Mouse (Mus musculus) heart, embryonic 13.5 days (tissue): ENCODE data around the gene Kctd15. TPM values are rescaled to one million over a fixed set of nuclear protein-coding genes. Genes with fewer than 3 reads are reported as not detected.

ENCODE experiments used
- ATAC-seq: fragments of 200-750 bp; cut with Nextera tagmentation; 2 replicates; pipeline ENCODE4 v1.8.0; 2017; ENCODE audit warnings: moderate TSS enrichment; ENCODE audit not compliant: insufficient number of reproducible peaks, low FRiP score, low TSS enrichment; ENCODE audit errors: extremely low read depth
- H3K27ac ChIP-seq: fragments of 300-500 bp; sonication (generic); replicated peaks from 2 replicates; pipeline ENCODE4 v1.5.1; 2015; ENCODE audit warnings: moderate library complexity, mild to moderate bottlenecking, inconsistent platforms
- H3K27me3 ChIP-seq: fragments of 300-500 bp; sonication (generic); replicated peaks from 2 replicates; pipeline ENCODE4 v1.6.1; 2015; ENCODE audit warnings: mild to moderate bottlenecking, inconsistent platforms
- H3K36me3 ChIP-seq: fragments of 300-500 bp; sonication (generic); 2 replicates; pipeline ENCODE4 v1.6.1; 2015; ENCODE audit warnings: mild to moderate bottlenecking, inconsistent platforms
- H3K4me1 ChIP-seq: fragments of 300-500 bp; sonication (generic); 2 replicates; pipeline ENCODE4 v1.6.1; 2015; ENCODE audit warnings: inconsistent platforms
- H3K4me2 ChIP-seq: fragments of 300-500 bp; sonication (generic); 2 replicates; pipeline ENCODE4 v1.6.1; 2015; ENCODE audit warnings: inconsistent platforms, mild to moderate bottlenecking, moderate library complexity
- H3K4me3 ChIP-seq: fragments of 300-500 bp; sonication (generic); 2 replicates; pipeline ENCODE4 v1.5.1; 2015; ENCODE audit warnings: moderate library complexity, mild to moderate bottlenecking, inconsistent platforms
- H3K9ac ChIP-seq: fragments of 300-500 bp; sonication (generic); 2 replicates; pipeline ENCODE4 v1.6.1; 2015; ENCODE audit warnings: inconsistent platforms, mild to moderate bottlenecking, moderate library complexity
- H3K9me3 ChIP-seq: fragments of 300-500 bp; sonication (generic); 2 replicates; pipeline ENCODE4 v1.6.1; 2016; ENCODE audit warnings: inconsistent platforms
- WGBS: fragments of 180-500 bp; shearing (Covaris S2); methylation state at CpG from one replicate; pipeline ENCODE4 v1.1.7; 2015; ENCODE audit warnings: mixed read lengths; 5-methylcytosine and 5-hydroxymethylcytosine counted together
- polyA plus RNA-seq: library from polyadenylated mRNA; unstranded; fragments of >200 nt; fragmentation: Nextera tagmentation; extraction: Ambion mirVana; gene quantifications from 2 replicates; pipeline ENCODE4 v1.2.1, GENCODE M21; 2015

Kctd15 gene
- polyA plus RNA-seq, 1 experiment from 2014 or later, result 6.5 TPM

DNA sequence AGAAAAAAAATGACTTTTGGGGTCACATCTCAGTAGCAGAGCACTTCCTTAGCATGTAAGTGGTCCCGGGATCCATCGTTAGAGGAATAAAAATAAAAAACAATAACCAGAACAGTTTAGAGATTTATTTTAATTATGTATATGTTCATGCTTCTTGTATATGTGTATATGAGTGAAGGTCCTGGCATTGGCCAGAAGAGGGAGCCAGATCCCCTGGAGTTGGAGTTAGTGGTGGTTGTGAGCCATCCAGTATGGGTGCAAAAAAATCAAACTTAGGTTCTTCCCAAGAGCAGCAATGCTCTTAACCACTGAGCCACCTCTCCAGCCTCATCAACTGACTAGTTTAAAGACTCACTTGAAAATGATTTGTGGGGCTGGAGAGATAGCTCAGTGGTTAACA is 40.3 kb downstream of the Kctd15 start:
- 80% methylated on average over 2 of the region's 2 CpGs for WGBS
- H3K9me3 ChIP-seq, result peaks cover 4% of the 10 kb centered on the region; the same call in 1 of the 2 replicates
- no peak overlapping the region for H3K9ac ChIP-seq
- H3K36me3 ChIP-seq, result no peaks in the 10 kb centered on the region
- no peaks in the 10 kb centered on the region for H3K27me3 ChIP-seq
- no peak overlapping the region for H3K4me2 ChIP-seq
- no peak overlapping the region for H3K27ac ChIP-seq
- no peak overlapping the region for H3K4me3 ChIP-seq
- ATAC-seq, result no peak
- no peaks in the 10 kb centered on the region for H3K4me1 ChIP-seq

DNA sequence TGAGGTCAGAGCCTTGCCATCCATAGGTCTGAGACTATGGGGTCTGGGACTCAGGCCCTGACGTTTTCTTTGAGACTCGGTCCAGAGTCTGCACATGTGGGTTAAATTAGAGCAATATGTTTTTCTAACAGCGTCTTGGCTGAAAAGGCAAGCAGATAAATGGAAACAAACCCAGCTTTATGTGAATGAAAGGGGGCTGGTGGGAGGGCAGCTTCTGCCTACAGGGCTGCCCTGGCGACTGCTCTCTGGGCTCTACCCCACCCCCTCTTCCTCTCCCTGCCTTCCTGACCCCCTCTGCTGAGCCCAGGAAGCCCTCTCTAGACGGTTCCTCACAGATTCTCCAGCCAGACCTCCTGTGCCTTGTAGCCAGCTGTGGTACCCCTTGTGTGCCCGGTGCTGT is 46.1 kb downstream of the Kctd15 start:
- no peak overlapping the region for H3K4me3 ChIP-seq
- H3K4me1 ChIP-seq, result peaks cover 5% of the 10 kb centered on the region
- H3K9me3 ChIP-seq, result no peaks in the 10 kb centered on the region
- H3K36me3 ChIP-seq, result no peaks in the 10 kb centered on the region
- 45% methylated on average over 6 of the region's 6 CpGs for WGBS
- no peaks in the 10 kb centered on the region; the same call in 1 of the 2 replicates for H3K27me3 ChIP-seq
- ATAC-seq, result no peak
- H3K9ac ChIP-seq, result no peak overlapping the region
- H3K27ac ChIP-seq, result peak overlapping the region; percentile 58
- no peak overlapping the region for H3K4me2 ChIP-seq

DNA sequence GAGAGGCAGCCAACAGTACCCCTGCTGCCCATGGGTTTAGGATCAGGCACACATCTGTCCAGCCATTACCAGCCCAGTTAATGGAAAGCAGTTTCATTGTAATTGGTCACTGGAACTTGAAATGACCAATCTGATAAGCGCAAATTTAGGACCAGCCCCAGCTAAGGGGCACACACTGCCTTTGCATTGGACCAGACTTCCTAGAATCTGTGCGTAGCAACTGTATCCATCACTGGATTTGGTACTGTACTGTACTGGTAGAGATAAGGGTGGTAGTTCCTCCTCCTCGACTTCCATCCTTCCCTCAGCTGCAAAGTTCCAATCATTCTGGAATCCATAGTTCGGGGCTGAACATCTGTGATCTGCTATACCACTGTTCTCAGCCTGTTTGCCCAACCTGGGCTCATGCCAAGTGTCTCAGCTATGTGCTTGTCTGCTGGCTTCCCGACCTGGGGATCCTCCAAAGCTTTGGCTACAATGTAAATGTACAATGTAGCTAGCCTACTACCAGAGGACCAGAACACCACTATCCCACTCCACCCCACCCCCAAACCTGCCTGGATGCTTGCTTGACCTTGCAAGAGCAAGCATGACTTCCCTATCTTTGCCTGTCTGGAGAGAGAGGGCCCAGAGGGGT is 49.1 kb downstream of the Kctd15 start:
- Histone ChIP-seq H3K27me3 (no peaks in the 10 kb centered on the region; the same call in 1 of the 2 replicates), H3K27ac (no peak overlapping the region), H3K4me1 (peaks cover 5% of the 10 kb centered on the region), H3K9me3 (no peaks in the 10 kb centered on the region), H3K4me3 (no peak overlapping the region), H3K36me3 (no peaks in the 10 kb centered on the region), H3K9ac (no peak overlapping the region), H3K4me2 (no peak overlapping the region)
- WGBS, result 66% methylated on average over 5 of the region's 5 CpGs
- no peak for ATAC-seq

DNA sequence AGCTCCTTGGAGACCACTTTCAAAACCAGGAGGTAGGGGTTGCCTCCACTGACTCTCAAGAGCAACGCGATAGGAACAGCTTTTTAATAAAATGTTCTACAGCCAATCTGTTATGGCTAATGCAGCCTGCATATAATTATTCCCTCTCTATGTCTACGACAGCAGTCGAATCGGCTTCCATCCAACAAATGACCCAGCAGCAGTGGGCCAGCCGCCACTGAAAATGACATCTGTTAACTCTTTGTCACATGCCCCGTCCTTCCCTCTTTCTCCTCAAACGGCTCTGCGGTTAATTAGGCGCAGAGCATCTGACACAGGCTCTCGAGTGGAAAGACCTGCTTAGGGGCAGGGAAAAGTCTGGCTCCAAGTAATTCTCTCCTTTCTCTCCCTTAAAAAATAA is 49.8 kb downstream of the Kctd15 start:
- WGBS, result 53% methylated on average over 11 of the region's 11 CpGs
- Histone ChIP-seq H3K36me3 (no peaks in the 10 kb centered on the region), H3K9ac (no peak overlapping the region), H3K27me3 (no peaks in the 10 kb centered on the region; the same call in 1 of the 2 replicates), H3K4me1 (peaks cover 5% of the 10 kb centered on the region), H3K27ac (no peak overlapping the region), H3K4me3 (no peak overlapping the region), H3K9me3 (no peaks in the 10 kb centered on the region), H3K4me2 (no peak overlapping the region)
- ATAC-seq, result no peak

DNA sequence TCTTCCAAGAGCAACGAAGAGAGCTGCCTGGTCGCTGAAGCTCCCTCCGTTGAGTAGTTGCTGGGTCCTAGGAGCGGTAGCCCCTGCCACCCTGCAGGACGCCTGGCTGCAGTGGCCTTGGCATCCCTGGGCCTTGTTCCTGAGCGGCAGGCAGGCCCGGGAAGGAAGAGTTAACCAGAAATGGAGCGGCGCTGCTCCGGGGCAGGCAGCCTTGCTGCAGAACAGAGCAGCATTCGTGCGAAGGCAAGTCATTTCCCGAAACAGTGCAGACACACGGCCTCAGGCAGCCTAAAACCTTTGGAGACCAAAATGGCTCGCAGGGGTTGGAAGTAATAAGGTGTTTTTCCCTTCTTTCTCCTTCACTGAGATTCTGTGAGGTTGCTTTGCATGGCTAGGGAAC is 50.5 kb downstream of the Kctd15 start:
- Histone ChIP-seq H3K27ac (no peak overlapping the region), H3K9ac (peak overlapping the region; percentile 45; the same call in 1 of the 2 replicates)
- WGBS, result 31% methylated on average over 15 of the region's 15 CpGs

DNA sequence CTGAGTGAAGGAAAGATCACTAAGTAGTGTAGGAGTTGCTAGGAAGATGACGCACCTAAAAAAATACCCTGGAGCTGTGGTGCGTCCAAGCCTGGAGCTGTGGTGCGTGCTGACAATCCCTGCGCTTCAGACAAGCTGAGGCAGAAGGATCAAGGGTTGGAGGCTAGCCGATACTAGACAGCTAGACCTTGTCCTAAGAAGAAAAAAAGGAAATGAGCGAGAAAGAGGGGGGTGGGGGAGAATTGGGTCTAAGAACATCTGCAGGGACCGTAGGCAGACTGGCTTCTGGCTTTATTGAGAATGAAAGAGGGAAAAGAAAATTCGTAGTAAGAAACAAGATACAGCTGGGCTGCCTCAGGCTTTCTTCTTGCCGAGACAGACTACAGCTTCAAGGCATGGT is 58.0 kb downstream of the Kctd15 start:
- 57% methylated on average over 9 of the region's 9 CpGs for WGBS
- H3K27me3 ChIP-seq, result no peaks in the 10 kb centered on the region
- H3K4me1 ChIP-seq, result peaks cover 14% of the 10 kb centered on the region
- H3K9ac ChIP-seq, result no peak overlapping the region
- no peaks in the 10 kb centered on the region for H3K9me3 ChIP-seq
- H3K4me3 ChIP-seq, result no peak overlapping the region
- ATAC-seq, result no peak
- no peak overlapping the region for H3K27ac ChIP-seq
- H3K36me3 ChIP-seq, result no peaks in the 10 kb centered on the region
- H3K4me2 ChIP-seq, result no peak overlapping the region

More for the DNA sequence above, 50.5 kb downstream of the Kctd15 start:
- peak overlapping the region; percentile 48 for H3K4me2 ChIP-seq
- no peak overlapping the region for H3K4me3 ChIP-seq
- no peaks in the 10 kb centered on the region for H3K36me3 ChIP-seq
- no peaks in the 10 kb centered on the region for H3K9me3 ChIP-seq
- no peaks in the 10 kb centered on the region; the same call in 1 of the 2 replicates for H3K27me3 ChIP-seq
- ATAC-seq, result no peak
- peaks cover 5% of the 10 kb centered on the region for H3K4me1 ChIP-seq

DNA sequence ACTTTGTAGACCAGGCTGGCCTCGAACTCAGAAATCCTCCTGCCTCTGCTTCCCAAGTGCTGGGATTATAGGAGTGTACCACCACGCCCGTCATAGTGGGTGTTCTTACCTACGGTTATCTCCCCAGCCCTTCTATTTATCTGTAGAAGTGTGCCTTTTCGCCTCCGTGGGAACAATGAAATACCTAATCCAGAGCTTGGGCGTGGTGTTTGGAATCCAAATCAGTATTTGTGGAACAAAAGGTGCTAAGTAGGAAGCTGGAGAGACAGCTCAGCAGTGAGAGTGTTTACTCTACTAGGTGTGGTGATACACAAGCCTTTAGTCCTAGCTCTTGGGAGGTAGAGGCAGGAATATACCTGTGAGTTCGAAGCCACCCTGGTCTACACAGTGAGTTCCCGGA is 58.5 kb downstream of the Kctd15 start:
- Histone ChIP-seq H3K27me3 (no peaks in the 10 kb centered on the region), H3K27ac (no peak overlapping the region), H3K4me2 (no peak overlapping the region), H3K9me3 (no peaks in the 10 kb centered on the region), H3K4me1 (peaks cover 17% of the 10 kb centered on the region), H3K9ac (no peak overlapping the region), H3K36me3 (no peaks in the 10 kb centered on the region), H3K4me3 (no peak overlapping the region)
- 84% methylated on average over 9 of the region's 9 CpGs for WGBS
- no peak for ATAC-seq

DNA sequence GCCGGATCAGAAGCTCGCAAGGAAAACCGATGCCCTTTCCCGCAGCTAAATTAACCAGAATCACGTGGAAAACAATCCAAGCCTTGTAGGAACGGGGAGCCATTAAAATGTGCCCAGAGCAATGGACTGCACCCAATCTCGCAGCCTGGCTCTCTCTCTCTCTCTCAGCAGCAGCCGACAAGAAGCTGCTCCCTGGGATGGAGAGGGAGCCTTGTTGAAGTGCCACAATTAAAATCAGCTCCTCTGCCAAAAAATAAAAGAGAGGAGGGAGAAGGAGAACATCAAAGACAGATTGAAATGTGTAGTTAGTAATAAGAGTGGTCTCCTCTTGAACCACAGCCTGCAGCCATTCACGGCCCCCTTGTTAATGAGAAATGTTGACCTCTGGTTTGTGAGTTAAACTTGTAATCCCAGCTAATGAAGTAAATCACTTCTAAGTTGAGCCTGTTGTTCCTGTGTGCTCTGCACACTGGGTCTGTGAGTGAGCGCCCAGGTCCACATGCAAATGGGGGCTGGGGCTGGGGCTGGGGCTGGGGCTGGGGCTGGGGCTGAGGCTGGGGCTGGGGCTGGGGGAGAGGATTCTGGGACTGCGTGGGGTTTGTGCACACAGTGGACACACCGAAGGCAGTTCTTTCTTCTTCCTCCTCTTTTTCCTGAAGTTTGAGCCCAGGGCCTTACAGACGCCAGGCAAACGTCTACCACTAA is 59.8 kb downstream of the Kctd15 start:
- WGBS, result 61% methylated on average over 14 of the region's 14 CpGs
- no peak overlapping the region for H3K4me2 ChIP-seq
- no peaks in the 10 kb centered on the region for H3K9me3 ChIP-seq
- no peaks in the 10 kb centered on the region for H3K27me3 ChIP-seq
- no peaks in the 10 kb centered on the region for H3K36me3 ChIP-seq
- no peak for ATAC-seq
- no peak overlapping the region for H3K27ac ChIP-seq
- H3K4me1 ChIP-seq, result peaks cover 17% of the 10 kb centered on the region
- no peak overlapping the region for H3K4me3 ChIP-seq
- H3K9ac ChIP-seq, result no peak overlapping the region

DNA sequence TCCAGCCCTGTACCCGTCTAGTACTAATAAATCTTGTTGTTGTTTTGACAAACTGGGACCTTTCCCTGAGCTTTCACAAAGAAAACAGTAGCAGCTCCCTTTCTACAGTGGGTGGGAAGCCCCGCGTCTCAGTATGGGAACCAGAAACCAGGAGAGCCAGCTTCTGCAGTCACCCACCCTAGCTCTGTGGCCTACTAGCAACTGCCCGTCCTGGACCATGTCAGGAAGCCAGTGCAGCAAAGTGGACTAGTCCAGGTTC is 61.3 kb downstream of the Kctd15 start:
- Histone ChIP-seq H3K9ac (no peak overlapping the region), H3K27me3 (no peaks in the 10 kb centered on the region), H3K9me3 (no peaks in the 10 kb centered on the region), H3K27ac (no peak overlapping the region), H3K4me2 (no peak overlapping the region), H3K4me3 (no peak overlapping the region), H3K36me3 (no peaks in the 10 kb centered on the region), H3K4me1 (peaks cover 17% of the 10 kb centered on the region)
- 81% methylated on average over 4 of the region's 4 CpGs for WGBS
- ATAC-seq, result no peak

DNA sequence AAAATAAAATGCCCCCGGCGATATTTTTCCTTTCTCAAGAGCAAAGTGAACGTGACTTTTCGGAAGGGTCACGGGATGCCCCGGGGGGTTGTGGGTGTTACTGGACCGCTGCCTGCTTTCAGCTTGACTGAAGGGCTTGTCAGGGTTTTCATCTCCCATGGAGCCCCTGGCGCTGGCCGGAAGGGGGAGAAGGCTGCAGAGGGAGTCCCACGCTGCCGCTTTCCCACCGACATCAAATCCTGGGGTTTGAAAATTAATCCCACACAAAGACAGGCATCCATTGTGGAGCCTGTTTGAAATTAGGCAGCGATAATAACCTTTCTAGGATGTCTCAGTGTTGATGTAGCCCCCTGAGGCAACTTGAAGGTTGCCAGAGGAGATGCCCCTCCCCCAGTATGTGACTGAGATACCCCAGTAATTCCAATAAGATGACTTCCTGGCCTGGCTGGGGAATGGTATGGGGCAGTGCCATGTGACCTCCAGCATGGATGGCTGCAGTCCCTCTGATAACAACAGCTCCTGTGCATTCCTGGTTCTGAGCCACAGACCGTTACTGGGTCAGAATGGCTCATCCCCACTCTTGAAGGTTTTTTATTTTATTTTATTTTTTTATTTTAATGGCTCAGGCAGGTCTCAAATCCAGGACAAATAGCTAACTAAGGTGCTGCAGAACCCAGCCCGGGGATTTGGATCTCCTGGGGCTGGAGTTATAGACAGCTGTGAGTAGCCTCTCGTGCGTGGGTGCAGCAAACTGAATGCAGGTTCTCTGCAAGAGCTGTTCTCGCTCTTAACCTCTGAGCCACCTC is 61.8 kb downstream of the Kctd15 start:
- ATAC-seq, result no peak
- Histone ChIP-seq H3K4me2 (peak overlapping the region; percentile 67), H3K9ac (peak overlapping the region; percentile 69), H3K27ac (0 out of 2 replicates have a peak overlapping the region, but pooled peaks have one; percentile 34), H3K4me1 (peaks cover 17% of the 10 kb centered on the region), H3K36me3 (no peaks in the 10 kb centered on the region), H3K27me3 (no peaks in the 10 kb centered on the region), H3K4me3 (peak overlapping the region; percentile 40), H3K9me3 (no peaks in the 10 kb centered on the region)
- WGBS, result 23% methylated on average over 18 of the region's 18 CpGs

DNA sequence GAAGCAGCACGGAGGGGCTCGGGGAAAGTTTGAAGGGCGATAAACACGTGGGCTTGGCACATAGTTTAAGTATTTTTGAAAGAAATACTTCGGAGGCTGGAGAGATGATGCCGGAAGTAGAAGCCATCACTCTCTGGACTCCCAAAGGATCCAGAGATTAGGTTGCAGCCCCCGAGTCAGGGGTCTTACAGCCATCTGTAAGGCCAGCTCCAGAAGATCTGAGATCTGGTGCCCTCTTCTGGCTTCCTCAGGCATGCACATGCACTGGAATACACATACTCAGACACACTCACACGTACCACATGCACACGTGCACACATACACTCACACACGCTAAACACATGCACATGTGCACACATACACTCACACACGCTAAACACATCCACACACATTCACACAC is 65.8 kb downstream of the Kctd15 start:
- Histone ChIP-seq H3K9me3 (peaks cover 16% of the 10 kb centered on the region), H3K36me3 (no peaks in the 10 kb centered on the region), H3K9ac (no peak overlapping the region), H3K27me3 (no peaks in the 10 kb centered on the region), H3K27ac (no peak overlapping the region), H3K4me3 (no peak overlapping the region), H3K4me2 (no peak overlapping the region), H3K4me1 (peaks cover 17% of the 10 kb centered on the region)
- no peak for ATAC-seq
- 85% methylated on average over 11 of the region's 11 CpGs for WGBS
